Mouse (Mus musculus) liver, embryonic 14.5 days (tissue): ENCODE measurements around the gene Pramel7.

Source experiments
- CTCF ChIP-seq: IDR thresholded peaks from 2 replicates; pipeline ENCODE4 v1.5.1; 2016; ENCODE audit warnings: antibody characterized with exemption, low read depth, control low read depth
- EP300 ChIP-seq: IDR thresholded peaks from 2 replicates; pipeline ENCODE4 v1.6.1; 2016; ENCODE audit warnings: antibody characterized with exemption, low read depth

DNA sequence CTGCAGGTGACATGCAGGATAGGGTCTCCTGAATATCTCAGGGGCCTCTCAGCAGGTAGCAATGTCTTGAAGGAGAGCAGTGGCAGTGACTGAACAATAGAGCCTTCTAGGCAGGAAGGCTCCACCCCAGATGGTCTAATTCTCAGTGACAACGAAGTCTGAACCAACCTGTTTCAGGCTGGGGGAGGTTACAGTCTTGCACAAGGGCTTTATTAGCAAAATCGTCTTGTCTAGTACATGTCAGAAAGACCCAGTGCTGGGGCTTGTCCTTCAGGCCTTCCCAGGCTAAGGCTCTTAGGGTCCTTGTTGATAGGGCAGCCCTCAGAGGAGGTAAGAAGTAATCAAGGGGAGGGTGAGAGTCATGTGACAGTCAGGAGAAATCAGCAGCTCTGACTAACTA is 37.9 kb upstream of the Pramel7 start:
- no peak for TF ChIP-seq CTCF
- no peak for TF ChIP-seq EP300
